Mouse (Mus musculus) inflammation-experienced regulatory T-cells, adult 6 months (primary cell): Measurements from ENCODE around the gene Tma7. TPM values are rescaled to one million over a fixed set of nuclear protein-coding genes. Genes with fewer than 3 reads are reported as not detected.

ENCODE experiments used
- ATAC-seq: one replicate; pipeline ENCODE4 v1.8.0; 2017
- polyA plus RNA-seq, 3 experiments: library from polyadenylated mRNA; unstranded; fragments of 100-300 nt; shearing (Covaris generic); gene quantifications; one replicate each; pipeline ENCODE4 v1.2.1; 2017

The Tma7 gene
- polyA plus RNA-seq: 100 to 1,000 TPM; 763 to 998 (median 907) TPM

DNA sequence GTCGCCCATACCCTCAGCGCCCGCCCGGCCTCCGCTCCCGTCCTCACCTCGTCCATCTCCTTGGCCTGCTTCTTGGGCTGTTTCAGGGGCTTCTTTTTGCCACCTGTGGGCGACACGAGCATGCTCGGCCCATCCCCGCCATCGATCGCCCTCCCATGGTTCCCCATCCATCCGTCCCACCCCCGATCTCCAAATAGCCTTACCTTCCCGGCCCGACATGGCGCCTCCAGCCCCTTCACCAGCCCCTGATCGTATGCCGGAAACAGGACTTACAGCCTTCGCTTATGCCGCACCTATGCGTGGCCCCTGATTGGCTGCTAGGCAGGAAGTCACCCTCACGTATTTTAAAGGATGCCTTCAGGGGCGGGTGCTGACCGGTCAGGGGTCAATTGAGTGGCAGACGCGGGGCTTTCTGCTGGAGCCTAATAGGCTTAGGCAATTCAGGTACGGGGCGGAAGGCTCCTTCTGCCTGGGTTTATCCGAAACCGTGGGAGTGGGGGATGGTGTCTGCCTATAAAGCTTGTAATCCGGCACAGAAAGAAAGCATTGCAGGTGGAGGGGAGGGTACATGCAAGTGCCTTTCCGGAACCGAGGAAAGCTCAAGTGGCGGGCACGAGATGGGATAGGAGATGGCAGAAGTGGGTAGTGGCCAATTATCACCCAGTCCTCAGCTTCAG, at the start of gene Tma7, which contains the start of gene Ccdc51:
Gene Tma7 (minus strand): TSS at position 464 of the 677 bp plus-strand sequence.
Gene Ccdc51 (plus strand): TSS at position 370 of the 677 bp plus-strand sequence.
- ATAC-seq: peak; percentile 99

GRCm38 (mm10) chr9:109130076-109130475, 47.7 kb upstream of the Tma7 start:
- ATAC-seq: no peak

DNA sequence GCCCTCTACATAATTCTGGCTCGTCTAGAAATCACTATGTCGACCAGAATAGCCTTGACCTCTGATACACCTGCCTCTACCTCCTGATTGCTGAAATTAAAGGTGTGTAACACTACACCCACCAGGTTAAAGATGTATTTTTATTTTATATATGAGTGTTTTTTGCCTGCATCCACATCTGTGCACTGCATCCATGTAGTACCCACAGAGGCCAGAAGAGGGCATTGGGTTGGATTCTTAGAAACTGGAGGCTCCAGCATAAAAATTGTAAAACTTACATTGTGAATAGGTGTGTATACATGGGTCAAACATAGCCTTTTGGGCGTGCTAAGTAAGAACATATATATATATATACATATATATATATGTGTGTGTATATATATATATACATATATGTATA, 45.8 kb upstream of the Tma7 start:
- no peak for ATAC-seq

DNA sequence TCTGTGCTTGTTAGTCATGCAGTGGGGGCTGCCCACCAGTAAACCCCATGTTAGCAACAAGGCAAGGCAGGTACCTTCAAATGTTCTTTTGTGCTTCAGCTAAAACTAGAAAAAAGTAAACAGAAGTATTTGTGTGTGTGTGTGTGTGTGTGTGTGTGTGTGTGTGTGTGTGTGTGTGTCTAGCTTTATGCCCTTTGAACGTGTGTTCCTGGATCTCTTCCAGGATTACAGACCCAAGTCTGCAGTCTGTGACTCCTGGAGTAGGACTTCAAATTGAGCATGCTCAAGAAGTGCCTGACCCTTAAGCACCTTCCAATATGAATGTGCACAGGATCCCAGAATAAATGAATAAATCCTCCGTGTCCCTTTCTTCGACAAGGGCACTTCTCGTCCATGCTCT, 44.7 kb upstream of the Tma7 start:
- ATAC-seq: no peak

GRCm38 (mm10) chr9:109125481-109125880, 43.1 kb upstream of the Tma7 start:
- ATAC-seq: no peak

GRCm38 (mm10) chr9:109125043-109125442, 42.7 kb upstream of the Tma7 start:
- no peak for ATAC-seq

DNA sequence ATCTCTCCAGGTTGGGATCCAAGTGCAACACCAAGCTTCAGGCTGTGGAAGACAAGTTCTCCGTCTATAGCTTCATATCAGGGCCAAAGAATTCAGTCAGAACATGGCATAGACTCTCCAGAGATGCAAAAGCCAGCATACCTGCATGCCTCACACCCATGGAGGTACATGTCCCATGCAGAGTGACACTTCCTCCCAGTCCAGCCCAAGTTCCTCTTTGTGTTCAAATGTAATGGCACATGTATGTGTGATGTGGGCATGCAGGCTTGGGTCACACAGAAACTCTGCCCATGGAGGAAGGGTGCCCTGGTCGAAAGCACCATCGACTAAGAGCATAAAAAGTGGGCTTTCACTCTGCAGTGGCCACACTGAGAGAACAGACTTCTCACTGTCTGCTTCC, 41.8 kb upstream of the Tma7 start:
- ATAC-seq: no peak

DNA sequence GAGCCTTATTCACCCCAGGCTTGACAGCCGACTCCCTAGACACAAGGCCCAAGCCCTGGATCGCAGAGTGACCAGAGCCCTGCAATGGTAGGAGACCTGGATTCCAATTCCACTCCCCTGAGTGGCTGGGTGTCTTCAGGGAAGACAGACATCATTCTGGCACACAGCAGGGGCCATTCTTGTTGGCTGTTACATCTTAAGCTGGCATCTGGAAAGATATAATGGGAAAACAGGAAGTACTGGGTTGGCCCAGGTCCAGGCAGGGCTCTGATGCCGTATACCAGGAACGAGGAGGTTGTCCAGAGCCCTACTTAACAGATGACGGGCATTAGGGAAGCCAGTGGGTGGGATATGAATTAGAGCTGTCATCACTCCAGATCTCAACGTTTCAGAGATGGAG, 40.9 kb upstream of the Tma7 start:
- no peak for ATAC-seq

- ATAC-seq: no peak
Measured at GRCm38 (mm10) chr9:109122553-109123085, 40.2 kb upstream of the Tma7 start.

GRCm38 (mm10) chr9:109120956-109121355, 38.6 kb upstream of the Tma7 start:
- no peak for ATAC-seq

GRCm38 (mm10) chr9:109119571-109119970, 37.2 kb upstream of the Tma7 start:
- ATAC-seq: no peak

DNA sequence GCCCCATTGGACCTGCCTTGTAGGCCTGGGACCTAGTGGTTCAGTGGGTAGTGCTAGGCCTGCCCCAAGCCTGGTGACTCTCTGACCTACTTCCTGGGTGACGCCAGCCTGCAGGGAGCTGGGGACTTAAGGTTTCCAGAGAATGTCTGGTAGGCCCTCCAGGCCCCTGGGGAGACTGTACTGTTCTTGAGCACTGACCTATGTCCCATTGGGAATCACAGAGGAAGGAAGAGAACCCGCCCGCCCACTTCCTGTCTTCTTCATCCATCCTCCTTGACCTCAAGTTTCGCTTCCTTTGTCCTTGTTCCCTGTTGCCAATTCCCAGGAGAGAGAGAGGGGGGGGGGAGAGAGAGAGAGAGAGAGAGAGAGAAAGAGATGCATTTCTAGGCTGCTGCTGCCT, 35.7 kb upstream of the Tma7 start:
- ATAC-seq: no peak

- ATAC-seq: no peak
Measured at GRCm38 (mm10) chr9:109116205-109116604, 33.8 kb upstream of the Tma7 start.

- no peak for ATAC-seq
Measured at GRCm38 (mm10) chr9:109114871-109115270, 32.5 kb upstream of the Tma7 start.

DNA sequence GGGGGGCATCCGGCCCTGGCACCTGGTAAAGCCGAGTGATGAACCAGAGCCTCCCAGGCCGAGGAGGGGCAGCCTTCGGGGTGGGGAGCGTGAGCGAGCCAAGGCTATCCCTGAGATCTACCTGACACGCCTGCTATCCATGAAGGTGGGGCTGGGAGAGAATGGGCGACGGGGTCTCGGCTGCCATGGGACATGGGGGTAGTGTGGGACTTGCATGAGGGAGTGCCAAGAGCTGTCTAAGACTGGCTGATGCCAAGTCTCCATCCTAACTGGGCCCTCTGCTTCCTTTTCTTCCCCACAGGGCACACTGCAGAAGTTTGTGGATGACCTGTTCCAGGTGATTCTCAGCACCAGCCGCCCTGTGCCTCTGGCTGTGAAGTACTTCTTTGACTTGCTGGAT, 31.9 kb upstream of the Tma7 start:
- no peak for ATAC-seq

DNA sequence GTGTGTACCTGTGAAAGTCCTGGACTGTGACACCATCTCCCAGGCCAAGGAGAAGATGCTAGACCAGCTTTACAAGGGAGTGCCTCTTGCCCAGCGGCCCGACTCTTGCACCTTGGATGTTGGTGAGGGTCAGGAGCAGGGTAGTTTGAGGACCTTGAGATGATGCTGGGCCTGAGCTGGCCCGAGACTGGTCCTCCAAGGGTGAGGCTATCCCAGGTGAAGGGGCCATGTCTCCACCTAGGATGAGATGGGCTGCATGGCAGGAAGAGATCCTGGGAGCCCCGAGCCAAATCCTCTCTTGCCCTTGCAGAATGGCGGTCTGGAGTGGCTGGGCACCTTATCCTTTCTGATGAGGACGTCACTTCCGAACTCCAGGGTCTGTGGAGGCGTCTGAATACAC, 30.9 kb upstream of the Tma7 start:
- no peak for ATAC-seq

GRCm38 (mm10) chr9:109111591-109111990, 29.2 kb upstream of the Tma7 start:
- ATAC-seq: no peak

DNA sequence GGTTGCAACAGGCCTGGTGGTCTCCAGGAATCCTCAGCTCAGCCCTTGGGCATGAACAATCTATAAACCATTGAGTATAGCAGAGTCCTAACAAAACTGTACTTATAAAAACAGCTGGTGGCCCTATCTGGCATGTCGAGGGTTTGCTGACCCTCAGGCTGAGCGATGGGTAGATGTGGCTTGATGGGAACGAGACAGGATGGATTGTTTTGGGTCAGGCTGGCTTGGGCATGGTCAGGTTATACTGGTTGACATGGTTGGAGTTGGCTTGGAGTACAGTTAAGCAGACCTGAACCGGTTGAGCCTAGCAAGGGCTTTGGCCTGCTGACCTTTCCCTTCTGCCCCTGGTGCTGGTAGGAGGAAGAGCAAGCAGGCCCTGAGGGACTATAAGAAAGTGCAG, 28.7 kb upstream of the Tma7 start:
- no peak for ATAC-seq

DNA sequence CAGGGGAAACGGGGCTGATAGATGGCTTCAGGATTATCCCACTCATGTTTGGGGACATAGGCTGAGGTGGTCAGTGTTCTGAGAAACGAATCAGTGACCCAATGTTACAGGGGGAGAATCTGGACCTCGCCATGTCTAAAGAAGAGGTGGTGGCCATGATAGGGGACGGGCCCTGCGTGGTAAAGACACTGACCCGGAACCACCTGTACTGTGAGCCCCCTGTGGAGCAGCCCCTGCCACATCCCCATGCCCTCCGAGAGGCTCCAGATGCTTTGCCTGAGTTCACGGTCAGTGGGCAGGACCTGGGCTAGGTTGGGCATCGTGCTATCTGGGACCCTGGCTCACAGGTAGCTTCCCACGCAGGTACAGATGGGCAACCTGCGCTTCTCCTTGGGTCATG, 27.9 kb upstream of the Tma7 start:
- ATAC-seq: no peak

GRCm38 (mm10) chr9:109107341-109107740, 25.0 kb upstream of the Tma7 start:
- ATAC-seq: no peak

GRCm38 (mm10) chr9:109105648-109106047, 23.3 kb upstream of the Tma7 start:
- no peak for ATAC-seq

DNA sequence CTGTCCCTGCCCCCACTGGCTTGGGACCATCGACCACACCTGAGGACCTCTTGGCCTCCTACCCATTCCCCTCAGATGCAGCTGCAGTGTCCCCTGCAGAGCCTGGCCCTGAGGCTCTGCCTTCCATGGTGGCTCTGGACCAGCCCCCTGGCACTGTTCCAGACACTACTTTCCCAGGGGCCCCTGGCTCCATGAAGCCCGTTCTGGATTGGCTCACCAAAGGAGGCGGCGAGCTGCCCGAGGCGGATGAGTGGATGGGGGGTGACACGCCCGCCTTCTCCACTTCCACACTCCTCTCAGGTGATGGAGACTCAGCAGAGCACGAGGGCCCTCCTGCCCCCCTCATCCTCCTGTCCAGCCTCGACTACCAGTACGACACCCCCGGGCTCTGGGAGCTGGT, 22.6 kb upstream of the Tma7 start:
- ATAC-seq: no peak

- no peak for ATAC-seq
Measured at GRCm38 (mm10) chr9:109104083-109104482, 21.7 kb upstream of the Tma7 start.

GRCm38 (mm10) chr9:109103250-109103649, 20.9 kb upstream of the Tma7 start:
- ATAC-seq: no peak

GRCm38 (mm10) chr9:109102541-109102940, 20.2 kb upstream of the Tma7 start:
- ATAC-seq: no peak
